Mouse (Mus musculus) heart, postnatal 0 days (tissue): ENCODE results near the gene Sds. TPM values are rescaled to one million over a fixed set of nuclear protein-coding genes. Genes with fewer than 3 reads are reported as not detected.
"Not testable (repeated sequence)": the region's sequence is repeated elsewhere in the genome, so short reads cannot be mapped to it uniquely, and the experiment has no call there.

Source experiments
- ATAC-seq: fragments of 200-750 bp; cut with Nextera tagmentation; 2 replicates; pipeline ENCODE4 v1.8.0; 2017; ENCODE audit warnings: low read depth, moderate number of reproducible peaks, moderate library complexity; ENCODE audit not compliant: insufficient read depth
- DNase-seq: peaks from one replicate; pipeline ENCODE4 v3.0.0-alpha.2; 2016; ENCODE audit warnings: low spot score
- H3K27ac ChIP-seq: fragments of 300-500 bp; sonication (generic); 2 replicates; pipeline ENCODE4 v1.5.1; 2014; ENCODE audit warnings: low read depth, mild to moderate bottlenecking
- H3K27me3 ChIP-seq: fragments of 300-500 bp; sonication (generic); 2 replicates; pipeline ENCODE4 v1.6.1; 2014; ENCODE audit warnings: low read length, mixed read lengths; ENCODE audit not compliant: control insufficient read depth, insufficient read depth
- H3K36me3 ChIP-seq: fragments of 300-500 bp; sonication (generic); replicated peaks from 2 replicates; pipeline ENCODE4 v1.6.1; 2014; ENCODE audit warnings: low read length, mixed read lengths; ENCODE audit not compliant: control insufficient read depth, insufficient read depth
- H3K4me1 ChIP-seq: fragments of 300-500 bp; sonication (generic); 2 replicates; pipeline ENCODE4 v1.6.1; 2014; ENCODE audit warnings: antibody characterized with exemption; ENCODE audit not compliant: control insufficient read depth, insufficient read depth
- H3K4me2 ChIP-seq: fragments of 300-500 bp; sonication (generic); 2 replicates; pipeline ENCODE4 v1.6.1; 2014; ENCODE audit warnings: low read depth, mild to moderate bottlenecking, low read length, moderate library complexity
- H3K4me3 ChIP-seq: fragments of 300-500 bp; sonication (generic); 2 replicates; pipeline ENCODE4 v1.5.1; 2014; ENCODE audit warnings: low read depth, low read length
- H3K9ac ChIP-seq: fragments of 300-500 bp; sonication (generic); replicated peaks from 2 replicates; pipeline ENCODE4 v1.6.1; 2014; ENCODE audit warnings: low read depth, low read length, mixed read lengths
- H3K9me3 ChIP-seq: fragments of 300-500 bp; sonication (generic); replicated peaks from 2 replicates; pipeline ENCODE4 v1.6.1; 2016; ENCODE audit warnings: low read length; ENCODE audit not compliant: control insufficient read depth
- CTCF ChIP-seq: IDR thresholded peaks from 2 replicates; pipeline ENCODE4 v1.5.1; 2016; ENCODE audit warnings: antibody characterized with exemption, control low read depth, low read depth
- EP300 ChIP-seq: IDR thresholded peaks from 2 replicates; pipeline ENCODE4 v1.6.1; 2016; ENCODE audit warnings: antibody characterized with exemption, low read depth
- WGBS: fragments of 180-500 bp; shearing (Covaris S2); extraction: QIAGEN DNeasy Blood & Tissue Kit; methylation state at CpG from one replicate; pipeline ENCODE4 v1.1.7; 2014; 5-methylcytosine and 5-hydroxymethylcytosine counted together
- polyA plus RNA-seq: library from polyadenylated mRNA; unstranded; fragments of >200 nt; fragmentation: Nextera tagmentation; extraction: Ambion mirVana; gene quantifications from 2 replicates; pipeline ENCODE4 v1.2.1, GENCODE M21; 2015
- total RNA-seq: library from RNA; depleted of rRNA; stranded (reverse); fragments of >200 nt; gene quantifications from 2 replicates; pipeline ENCODE4 v1.2.3, GENCODE M21; 2014; ENCODE audit warnings: low replicate concordance

Gene Sds
- total and polyA plus RNA-seq, 2 experiments from 2014 or later, result not detected

DNA sequence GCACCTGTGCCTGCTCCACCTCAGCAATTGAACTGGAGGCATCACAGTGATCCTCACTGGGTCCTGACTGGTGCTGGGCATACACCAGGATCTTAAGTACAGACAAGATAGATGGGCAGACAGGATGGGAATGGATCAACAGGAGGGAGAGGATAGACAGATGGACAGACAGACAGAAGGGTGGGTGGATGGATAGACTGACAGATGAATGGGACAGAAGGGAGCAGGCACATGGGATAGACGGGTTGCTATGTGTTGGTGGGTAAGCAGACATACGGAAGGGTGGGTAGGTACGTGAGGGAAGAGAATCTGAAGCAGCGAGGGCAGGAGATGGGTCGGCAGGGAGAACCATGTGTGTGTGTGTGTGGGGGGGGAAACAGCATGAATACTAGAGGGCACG, 17.1 kb downstream of the Sds start:
- H3K4me2 ChIP-seq, result no peak overlapping the region
- H3K27ac ChIP-seq, result no peak overlapping the region
- H3K27me3 ChIP-seq, result no peaks in the 10 kb centered on the region
- 86% methylated on average over 6 of the region's 6 CpGs for WGBS
- DNase-seq (no peak), ATAC-seq (no peak)
- peaks cover 14% of the 10 kb centered on the region for H3K4me1 ChIP-seq
- peaks cover 24% of the 10 kb centered on the region; the same call in 1 of the 2 replicates for H3K36me3 ChIP-seq
- no peaks in the 10 kb centered on the region for H3K9me3 ChIP-seq
- H3K9ac ChIP-seq, result no peak overlapping the region
- no peak overlapping the region for H3K4me3 ChIP-seq
- TF ChIP-seq EP300, result no peak
- no peak for TF ChIP-seq CTCF

DNA sequence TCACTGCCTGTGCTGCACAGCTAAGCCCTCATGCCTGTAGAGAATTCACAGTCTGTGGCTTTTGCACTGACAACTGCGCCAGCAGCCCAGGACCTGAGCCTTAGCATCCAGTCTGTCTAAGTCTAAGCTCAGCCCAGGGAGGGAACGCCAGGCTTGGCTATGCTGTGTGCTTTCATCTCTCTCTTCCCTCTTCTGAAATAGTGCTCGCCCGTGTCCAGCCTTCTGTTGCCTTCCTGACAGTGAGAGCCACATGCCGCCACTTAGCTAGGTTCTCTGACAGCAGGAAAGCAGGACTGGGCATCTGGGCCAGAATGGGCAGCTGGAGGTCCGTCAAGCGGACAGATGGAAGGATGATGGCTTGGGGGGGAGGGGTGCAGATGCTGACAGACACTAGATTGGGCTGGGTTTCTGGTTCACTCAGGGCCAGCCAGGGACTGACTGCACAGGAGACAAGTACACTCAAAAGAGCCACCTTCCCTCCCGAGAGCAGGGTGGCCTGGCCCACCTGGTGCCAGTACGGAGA, 17.6 kb downstream of the Sds start:
- Histone ChIP-seq H3K4me2 (no peak overlapping the region), H3K27ac (no peak overlapping the region), H3K4me1 (peaks cover 14% of the 10 kb centered on the region), H3K9me3 (no peaks in the 10 kb centered on the region), H3K4me3 (no peak overlapping the region), H3K36me3 (peaks cover 25% of the 10 kb centered on the region; the same call in 1 of the 2 replicates), H3K27me3 (no peaks in the 10 kb centered on the region), H3K9ac (no peak overlapping the region)
- TF ChIP-seq CTCF, result no peak
- no peak for TF ChIP-seq EP300
- WGBS, result 83% methylated on average over 9 of the region's 9 CpGs
- DNase-seq (no peak), ATAC-seq (no peak)

DNA sequence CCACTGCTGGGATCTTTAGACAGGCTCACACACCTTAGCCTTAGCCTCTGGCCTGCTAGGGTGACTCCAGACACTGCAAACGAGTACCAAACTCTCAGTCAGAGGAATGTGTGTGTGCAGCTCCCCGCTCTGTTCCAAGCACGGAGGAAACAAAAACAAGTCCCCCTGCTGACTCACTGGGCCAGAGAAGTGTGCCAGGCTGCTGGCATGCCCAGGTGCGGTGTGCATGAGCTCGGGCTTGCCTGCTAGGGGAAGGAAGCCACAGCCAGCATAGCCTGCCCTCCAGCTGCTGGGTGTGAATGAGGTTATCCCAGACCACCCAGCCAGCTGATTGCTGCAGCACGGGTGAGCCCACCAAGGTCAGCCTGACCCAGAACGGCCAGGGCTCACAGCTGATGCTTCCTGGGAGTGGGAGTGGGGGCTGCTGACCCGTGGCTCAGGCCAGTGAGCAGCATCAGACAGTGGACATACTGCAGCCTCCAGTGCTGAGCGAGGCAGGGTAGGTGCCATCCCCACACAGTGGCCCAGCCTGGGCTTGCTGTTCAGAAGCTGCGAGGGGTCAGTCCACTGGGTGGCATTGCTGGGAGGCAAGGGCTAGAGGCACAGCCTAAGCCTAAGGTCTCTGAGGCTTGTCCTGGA, 18.9 kb downstream of the Sds start:
- Histone ChIP-seq H3K4me3 (no peak overlapping the region), H3K4me1 (peaks cover 13% of the 10 kb centered on the region), H3K4me2 (no peak overlapping the region), H3K9ac (no peak overlapping the region), H3K9me3 (no peaks in the 10 kb centered on the region), H3K27me3 (no peaks in the 10 kb centered on the region), H3K27ac (no peak overlapping the region), H3K36me3 (peaks cover 25% of the 10 kb centered on the region; the same call in 1 of the 2 replicates)
- DNase-seq (no peak), ATAC-seq (no peak)
- TF ChIP-seq EP300, result no peak
- no peak for TF ChIP-seq CTCF
- WGBS, result 59% methylated on average over 10 of the region's 10 CpGs

DNA sequence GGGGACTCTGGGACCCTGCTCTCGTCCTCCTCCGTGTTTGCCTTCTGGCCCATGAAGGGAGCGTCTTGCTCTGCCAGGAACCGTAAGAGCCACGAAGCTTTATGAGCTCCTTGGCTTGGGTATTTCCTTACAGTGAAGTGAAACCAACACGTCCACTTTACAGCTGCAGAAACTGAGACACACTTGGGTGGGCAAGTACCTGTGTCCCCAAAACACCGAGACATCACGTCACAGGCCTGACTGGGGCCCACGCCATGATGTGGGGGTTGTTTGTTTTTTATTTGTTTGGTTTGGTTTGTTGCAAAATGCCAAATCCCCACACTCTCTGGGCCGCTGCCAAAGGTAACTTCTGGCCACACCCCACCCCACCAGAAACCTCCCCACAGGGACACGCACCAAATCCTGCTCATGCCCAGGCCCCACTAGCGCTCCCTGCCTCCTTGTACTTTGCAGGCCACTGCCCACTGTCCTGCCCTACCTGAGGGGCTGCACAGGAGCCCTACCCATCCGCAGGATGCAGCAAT, 19.4 kb downstream of the Sds start:
- DNase-seq (no peak), ATAC-seq (no peak)
- WGBS, result 91% methylated on average over 13 of the region's 13 CpGs
- no peak for TF ChIP-seq CTCF
- TF ChIP-seq EP300, result no peak
- Histone ChIP-seq H3K27ac (no peak overlapping the region), H3K36me3 (peaks cover 25% of the 10 kb centered on the region; the same call in 1 of the 2 replicates), H3K4me1 (peaks cover 8% of the 10 kb centered on the region), H3K9me3 (no peaks in the 10 kb centered on the region), H3K9ac (no peak overlapping the region), H3K27me3 (no peaks in the 10 kb centered on the region), H3K4me2 (no peak overlapping the region), H3K4me3 (no peak overlapping the region)

DNA sequence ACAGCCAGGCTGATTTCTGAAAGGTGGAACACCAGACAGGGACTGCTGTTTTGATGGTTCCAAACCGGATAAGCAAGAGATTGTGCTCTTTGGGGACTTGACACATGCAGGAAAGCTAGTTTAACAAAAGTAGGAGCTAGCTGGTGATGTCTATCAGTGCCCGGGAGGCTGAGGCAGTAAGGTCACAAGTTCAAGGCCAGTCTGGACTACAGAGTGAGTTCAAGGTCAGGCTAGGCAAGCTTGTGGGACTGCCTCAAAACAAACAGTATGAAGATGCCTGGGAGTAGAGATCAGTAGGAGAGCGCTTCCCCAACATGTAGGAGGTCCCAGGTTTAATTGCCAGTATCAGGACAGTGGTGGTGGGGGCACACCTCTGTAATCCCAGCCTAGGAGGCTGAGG, 20.7 kb downstream of the Sds start:
- Histone ChIP-seq H3K27ac (no peak overlapping the region), H3K36me3 (peaks cover 25% of the 10 kb centered on the region; the same call in 1 of the 2 replicates), H3K4me3 (no peak overlapping the region), H3K4me1 (peaks cover 5% of the 10 kb centered on the region; the same call in 1 of the 2 replicates), H3K4me2 (no peak overlapping the region), H3K9me3 (no peaks in the 10 kb centered on the region), H3K9ac (no peak overlapping the region), H3K27me3 (no peaks in the 10 kb centered on the region)
- 83% methylated on average over 3 of the region's 3 CpGs for WGBS
- DNase-seq (no peak), ATAC-seq (no peak)
- TF ChIP-seq CTCF, result no peak
- TF ChIP-seq EP300, result no peak

DNA sequence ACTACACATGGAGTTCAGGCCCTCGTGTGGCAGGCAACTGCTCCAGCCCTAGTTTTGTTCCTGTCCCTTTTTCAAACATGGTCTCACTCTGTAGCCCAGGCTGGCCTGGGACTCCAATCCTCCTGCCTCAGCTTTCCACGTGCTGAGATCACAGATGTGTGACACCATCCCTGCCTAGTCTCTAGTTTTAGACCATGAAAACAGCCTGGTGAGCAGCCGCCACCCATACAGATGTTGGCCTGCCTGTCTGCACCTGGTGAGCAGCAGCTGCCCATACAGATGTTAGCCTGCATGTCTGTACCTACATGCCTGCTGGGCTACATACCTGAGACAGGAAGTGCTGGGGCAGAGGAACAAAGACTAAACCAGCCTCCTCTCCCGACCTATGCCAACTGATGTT, 22.9 kb downstream of the Sds start:
- ATAC-seq (no peak), DNase-seq (no peak)
- Histone ChIP-seq H3K4me2 (no peak overlapping the region), H3K4me1 (peaks cover 15% of the 10 kb centered on the region), H3K4me3 (no peak overlapping the region), H3K9me3 (no peaks in the 10 kb centered on the region), H3K36me3 (peaks cover 15% of the 10 kb centered on the region; the same call in 1 of the 2 replicates), H3K9ac (no peak overlapping the region), H3K27ac (no peak overlapping the region), H3K27me3 (no peaks in the 10 kb centered on the region)
- 87% methylated on average over 4 of the region's 4 CpGs for WGBS
- TF ChIP-seq EP300 (no peak), CTCF (no peak)

DNA sequence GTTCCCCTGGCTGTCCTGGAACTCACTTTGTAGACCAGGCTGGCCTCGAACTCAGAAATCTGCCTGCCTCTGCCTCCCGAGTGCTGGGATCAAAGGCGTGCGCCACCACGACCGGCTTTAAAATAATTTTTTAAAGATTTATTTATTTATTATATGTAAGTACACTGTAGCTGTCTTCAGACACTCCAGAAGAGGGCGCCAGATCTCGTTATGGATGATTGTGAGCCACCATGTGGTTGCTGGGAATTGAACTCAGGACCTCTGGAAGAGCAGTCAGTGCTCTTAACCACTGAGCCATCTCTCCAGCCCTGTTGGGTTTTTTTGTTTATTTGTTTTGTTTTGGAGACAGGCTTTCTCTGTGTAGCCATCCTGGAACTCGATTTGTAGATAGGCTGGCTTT, 24.3 kb downstream of the Sds start:
- not testable (repeated sequence) for H3K9ac ChIP-seq, H3K4me3 ChIP-seq, ATAC-seq, H3K9me3 ChIP-seq, H3K4me2 ChIP-seq, DNase-seq, H3K27ac ChIP-seq, H3K27me3 ChIP-seq
- 81% methylated on average over 9 of the region's 9 CpGs for WGBS
- H3K36me3 ChIP-seq, result peaks cover 14% of the 10 kb centered on the region; the same call in 1 of the 2 replicates
- H3K4me1 ChIP-seq, result peaks cover 15% of the 10 kb centered on the region
